Mouse (Mus musculus): ENCODE measurements around the gene Zbtb16. TPM values are rescaled to one million over a fixed set of nuclear protein-coding genes. Genes with fewer than 3 reads are reported as not detected.

Zbtb16 gene
- polyA plus RNA-seq, 1 experiment from 2014 or later: 7.0 TPM

DNA sequence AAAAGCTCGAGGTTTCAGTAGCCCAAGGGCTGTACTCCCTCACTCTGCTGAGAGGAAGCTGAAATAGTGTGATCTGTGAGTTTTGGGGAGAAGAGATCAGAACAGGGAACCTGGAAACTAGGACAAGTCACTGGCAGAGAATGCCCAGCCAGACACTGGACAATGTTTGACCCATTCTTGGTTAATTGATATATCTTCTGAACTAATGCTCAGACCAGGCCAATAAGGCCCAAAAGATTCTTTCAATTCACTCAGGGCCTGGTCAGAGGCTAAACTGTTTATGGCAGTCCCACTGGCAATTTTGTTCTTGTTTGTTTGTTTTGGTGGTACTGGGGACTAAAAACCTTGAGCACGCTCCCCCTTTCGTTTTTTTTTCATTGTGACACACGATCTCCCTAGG is 87.8 kb downstream of the Zbtb16 start:
- Histone ChIP-seq H3K4me1 (peaks cover 23% of the 10 kb centered on the region), H3K9ac (no peak overlapping the region), H3K36me3 (no peaks in the 10 kb centered on the region), H3K4me3 (no peak overlapping the region), H3K9me3 (no peaks in the 10 kb centered on the region), H3K27me3 (no peaks in the 10 kb centered on the region), H3K4me2 (no peak overlapping the region), H3K27ac (no peak overlapping the region)
- ATAC-seq (ENCODE audit: borderline replicate concordance, extremely low read depth, low FRiP score, low TSS enrichment): no peak
- 67% methylated on average over 4 of the region's 4 CpGs for WGBS

DNA sequence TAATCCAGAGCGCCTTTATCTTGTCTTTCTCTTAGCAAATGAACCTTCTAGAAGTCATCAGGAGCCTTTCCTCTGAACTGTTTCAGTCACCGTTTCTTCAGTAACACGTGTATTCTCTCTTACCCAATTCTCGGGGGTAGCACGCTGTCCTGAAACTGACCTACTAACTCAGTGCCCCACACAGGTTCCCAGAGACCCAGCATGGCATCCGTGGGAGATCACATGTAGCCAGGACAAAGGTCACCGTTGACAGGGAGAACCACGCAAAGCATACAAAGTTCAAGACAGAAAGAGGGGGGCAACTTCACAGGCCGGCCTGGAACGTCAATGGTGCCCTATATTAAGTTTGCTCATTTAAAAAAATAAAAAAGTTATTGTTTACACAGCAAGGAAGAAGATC is 89.5 kb downstream of the Zbtb16 start:
- no peaks in the 10 kb centered on the region for H3K36me3 ChIP-seq
- no peak overlapping the region for H3K4me3 ChIP-seq
- no peak overlapping the region for H3K4me2 ChIP-seq
- no peak overlapping the region for H3K27ac ChIP-seq
- no peaks in the 10 kb centered on the region for H3K27me3 ChIP-seq
- no peak for ATAC-seq (ENCODE audit: borderline replicate concordance, extremely low read depth, low FRiP score, low TSS enrichment)
- H3K4me1 ChIP-seq: peaks cover 28% of the 10 kb centered on the region
- H3K9ac ChIP-seq: no peak overlapping the region
- 92% methylated on average over 10 of the region's 10 CpGs for WGBS
- H3K9me3 ChIP-seq: no peaks in the 10 kb centered on the region

DNA sequence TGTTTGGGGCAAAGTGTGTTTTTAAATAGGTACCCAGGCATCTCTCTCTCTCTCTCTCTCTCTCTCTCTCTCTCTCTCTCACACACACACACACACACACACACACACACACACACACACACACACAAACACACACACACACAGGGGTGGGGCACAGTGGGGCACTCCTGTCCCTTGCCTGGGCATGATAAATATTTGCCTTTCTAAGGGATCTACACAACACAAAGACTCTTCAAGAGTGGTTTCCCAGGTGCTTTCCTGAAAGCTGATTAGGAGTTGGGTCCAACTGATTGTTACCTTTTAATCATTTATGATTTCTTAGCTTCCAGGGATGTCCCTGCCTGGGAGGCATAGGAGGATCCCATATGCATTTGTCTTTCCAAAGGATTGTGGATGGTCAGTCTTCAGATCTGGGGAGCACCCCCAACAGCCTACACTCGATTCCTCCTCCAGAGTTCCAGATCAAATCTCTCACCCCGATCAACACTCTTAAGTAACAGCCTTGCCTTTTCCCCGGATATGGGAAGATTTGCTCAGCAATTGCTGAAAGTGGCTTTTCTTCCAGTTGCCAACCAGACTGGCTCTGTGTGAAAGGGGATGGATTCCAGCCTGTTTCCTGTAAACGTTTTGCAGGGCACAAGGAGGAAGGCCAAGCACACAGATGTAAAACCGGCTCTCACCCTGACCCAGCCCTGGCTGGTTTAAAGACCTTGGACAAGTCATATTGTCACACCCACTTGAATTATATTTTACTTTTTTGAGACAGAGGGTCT is 90.5 kb downstream of the Zbtb16 start:
- Histone ChIP-seq H3K9ac (no peak overlapping the region), H3K9me3 (no peaks in the 10 kb centered on the region), H3K27me3 (no peaks in the 10 kb centered on the region), H3K27ac (peak overlapping the region; percentile 77), H3K4me1 (peaks cover 37% of the 10 kb centered on the region), H3K4me3 (no peak overlapping the region), H3K4me2 (no peak overlapping the region), H3K36me3 (no peaks in the 10 kb centered on the region)
- 32% methylated on average over 5 of the region's 5 CpGs for WGBS
- ATAC-seq (ENCODE audit: borderline replicate concordance, extremely low read depth, low FRiP score, low TSS enrichment): no peak

DNA sequence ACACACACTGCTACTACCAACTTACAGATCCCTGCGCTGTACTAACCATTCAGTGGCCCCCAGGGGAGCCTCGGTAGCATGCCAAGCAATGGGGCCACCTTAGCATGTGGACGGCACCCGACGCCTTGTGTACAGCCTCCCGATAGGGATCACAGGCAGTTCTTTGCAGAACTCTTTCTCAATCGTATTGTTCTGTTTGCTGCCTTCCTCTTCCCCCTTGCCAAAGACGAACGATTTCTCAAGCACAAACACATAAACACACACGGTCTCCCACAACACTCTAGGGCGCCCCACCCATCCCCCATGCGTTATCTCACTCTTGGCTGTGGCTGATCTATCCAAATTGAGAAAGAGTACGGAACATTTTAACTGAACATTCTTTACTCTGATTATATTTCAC is 91.1 kb downstream of the Zbtb16 start:
- Histone ChIP-seq H3K4me1 (peaks cover 42% of the 10 kb centered on the region), H3K4me2 (no peak overlapping the region), H3K27ac (peak overlapping the region; percentile 77), H3K27me3 (no peaks in the 10 kb centered on the region), H3K9ac (no peak overlapping the region), H3K4me3 (no peak overlapping the region), H3K9me3 (no peaks in the 10 kb centered on the region), H3K36me3 (no peaks in the 10 kb centered on the region)
- WGBS: 36% methylated on average over 13 of the region's 13 CpGs
- peak; percentile 39; the same call in 1 of the 2 replicates for ATAC-seq (ENCODE audit: borderline replicate concordance, extremely low read depth, low FRiP score, low TSS enrichment)

DNA sequence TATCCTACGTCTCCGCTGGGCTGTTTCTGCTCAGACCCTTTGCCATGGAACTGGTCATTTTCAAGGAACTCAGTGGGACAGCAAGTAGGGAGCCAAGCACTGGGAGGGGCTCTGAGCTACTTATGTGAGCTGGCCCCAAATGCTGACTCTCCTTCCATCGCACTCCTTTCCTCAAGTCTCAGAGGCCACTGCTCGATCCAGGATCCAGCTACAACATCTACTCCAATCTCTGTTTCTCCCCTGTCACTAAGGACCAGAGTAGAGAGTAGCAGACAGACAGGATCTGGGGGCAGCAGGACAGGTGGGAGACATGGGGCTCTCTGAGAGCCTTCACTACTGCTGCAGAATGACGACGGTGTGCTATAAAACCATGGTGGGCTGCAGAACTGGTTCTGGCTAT is 91.6 kb downstream of the Zbtb16 start:
- Histone ChIP-seq H3K4me1 (peaks cover 46% of the 10 kb centered on the region), H3K4me2 (no peak overlapping the region), H3K36me3 (no peaks in the 10 kb centered on the region), H3K9me3 (no peaks in the 10 kb centered on the region), H3K9ac (no peak overlapping the region), H3K27me3 (no peaks in the 10 kb centered on the region), H3K4me3 (no peak overlapping the region), H3K27ac (peak overlapping the region; percentile 77)
- 73% methylated on average over 6 of the region's 6 CpGs for WGBS
- ATAC-seq (ENCODE audit: borderline replicate concordance, extremely low read depth, low FRiP score, low TSS enrichment): no peak

DNA sequence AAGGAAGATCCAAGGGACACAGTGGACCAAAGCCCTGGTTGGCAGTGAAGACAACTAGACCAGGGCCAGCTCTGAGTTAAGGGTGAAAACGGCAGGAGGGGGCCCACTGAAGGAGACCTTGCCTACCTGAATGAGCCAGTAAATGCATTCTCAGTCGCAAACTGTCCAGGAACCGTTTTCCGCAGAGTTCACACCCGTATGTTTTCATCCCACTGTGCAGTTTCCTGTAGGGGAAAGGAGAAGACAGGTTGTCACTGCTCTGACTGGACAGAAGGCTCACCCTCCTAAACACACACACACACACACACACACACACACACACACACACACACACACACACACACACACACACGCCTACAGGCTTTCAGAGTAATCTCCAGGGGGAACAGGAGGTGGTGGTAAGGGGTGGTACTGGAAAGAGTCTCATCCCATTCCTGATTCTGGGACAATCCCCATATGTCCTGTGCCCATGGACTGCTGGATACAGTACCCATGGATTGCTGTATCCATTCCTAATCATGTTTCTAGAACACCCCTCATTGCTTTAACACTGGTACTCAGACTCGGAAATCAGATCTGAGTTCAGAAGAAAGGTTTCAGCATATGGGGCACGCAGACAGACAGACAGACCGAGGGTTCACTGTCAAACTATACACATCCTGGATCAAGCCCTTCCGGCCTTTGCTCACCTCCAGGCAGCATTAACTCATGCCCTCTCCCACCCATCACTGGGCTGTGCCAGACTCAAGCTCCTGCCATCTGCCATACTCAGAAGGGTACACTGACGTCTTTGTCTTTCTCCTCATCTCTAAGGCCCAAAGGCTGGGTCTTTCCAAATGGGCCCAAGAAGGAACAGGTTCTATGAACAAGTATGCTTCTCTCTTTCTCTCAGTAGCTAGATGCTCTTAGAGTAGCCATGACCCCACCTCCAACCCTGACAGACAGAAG is 92.4 kb downstream of the Zbtb16 start:
- no peak overlapping the region for H3K27ac ChIP-seq
- no peak for ATAC-seq (ENCODE audit: borderline replicate concordance, extremely low read depth, low FRiP score, low TSS enrichment)
- H3K27me3 ChIP-seq: no peaks in the 10 kb centered on the region
- 84% methylated on average over 11 of the region's 11 CpGs for WGBS
- no peak overlapping the region for H3K4me2 ChIP-seq
- H3K9me3 ChIP-seq: no peaks in the 10 kb centered on the region
- H3K4me1 ChIP-seq: peaks cover 55% of the 10 kb centered on the region
- no peak overlapping the region for H3K9ac ChIP-seq
- no peak overlapping the region for H3K4me3 ChIP-seq
- no peaks in the 10 kb centered on the region for H3K36me3 ChIP-seq

DNA sequence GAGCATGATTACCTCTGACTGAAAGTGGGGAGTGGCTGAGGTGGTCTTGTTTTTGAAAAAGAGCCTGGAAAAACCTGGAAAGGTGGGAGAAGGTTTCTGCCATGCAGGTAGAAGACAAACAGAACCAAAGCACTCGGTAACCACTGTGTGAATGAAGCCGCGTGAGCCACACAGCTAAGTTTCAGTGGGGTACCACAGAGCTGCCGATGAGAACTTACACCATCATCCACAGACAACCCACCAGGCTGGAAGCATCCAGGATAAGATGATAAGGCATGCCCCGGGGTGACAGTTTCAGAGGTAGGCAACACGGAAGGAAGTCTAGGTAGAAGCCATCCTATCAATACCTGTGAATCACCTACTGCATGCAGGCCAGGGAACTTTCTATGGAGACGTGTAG is 93.9 kb downstream of the Zbtb16 start:
- Histone ChIP-seq H3K36me3 (no peaks in the 10 kb centered on the region), H3K9me3 (no peaks in the 10 kb centered on the region), H3K4me1 (peaks cover 65% of the 10 kb centered on the region), H3K27ac (no peak overlapping the region), H3K27me3 (no peaks in the 10 kb centered on the region), H3K4me3 (no peak overlapping the region), H3K9ac (no peak overlapping the region), H3K4me2 (no peak overlapping the region)
- 76% methylated on average over 7 of the region's 7 CpGs for WGBS
- no peak for ATAC-seq (ENCODE audit: borderline replicate concordance, extremely low read depth, low FRiP score, low TSS enrichment)

DNA sequence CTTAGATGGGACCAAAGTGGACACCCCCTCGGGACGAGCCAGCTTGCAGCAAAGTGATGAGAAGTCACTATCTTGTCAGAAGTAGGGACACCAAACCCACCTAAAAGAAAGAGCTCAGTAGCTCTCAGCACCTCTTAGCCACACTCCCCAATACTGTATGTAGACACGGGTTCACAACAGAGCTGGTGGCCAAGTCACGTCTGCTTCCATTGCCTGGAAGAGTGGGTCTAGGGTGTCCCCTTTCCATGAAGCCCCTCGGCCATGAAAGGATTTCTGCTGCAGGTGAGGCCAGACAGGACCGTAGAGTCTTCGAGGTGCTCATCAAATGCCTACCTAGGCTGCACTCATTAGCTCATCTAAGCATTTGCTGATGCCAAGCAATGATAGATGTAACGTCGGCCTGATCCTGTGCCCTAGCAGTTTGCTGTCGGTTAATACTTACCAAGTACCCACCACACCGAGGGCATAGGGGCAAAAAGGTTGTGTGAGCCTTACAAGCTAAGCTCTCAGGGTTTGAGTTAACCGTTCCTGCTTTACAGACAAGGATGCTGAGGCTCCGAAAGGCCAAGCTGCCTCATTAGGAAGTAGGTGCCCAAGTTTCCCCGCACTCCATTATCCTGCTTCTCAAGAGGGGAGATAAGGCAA is 94.5 kb downstream of the Zbtb16 start:
- H3K9ac ChIP-seq: no peak overlapping the region
- no peak overlapping the region for H3K4me2 ChIP-seq
- no peak overlapping the region for H3K4me3 ChIP-seq
- H3K27ac ChIP-seq: no peak overlapping the region
- H3K36me3 ChIP-seq: no peaks in the 10 kb centered on the region
- peaks cover 71% of the 10 kb centered on the region for H3K4me1 ChIP-seq
- no peaks in the 10 kb centered on the region for H3K9me3 ChIP-seq
- ATAC-seq (ENCODE audit: borderline replicate concordance, extremely low read depth, low FRiP score, low TSS enrichment): no peak
- 78% methylated on average over 14 of the region's 14 CpGs for WGBS
- H3K27me3 ChIP-seq: no peaks in the 10 kb centered on the region

DNA sequence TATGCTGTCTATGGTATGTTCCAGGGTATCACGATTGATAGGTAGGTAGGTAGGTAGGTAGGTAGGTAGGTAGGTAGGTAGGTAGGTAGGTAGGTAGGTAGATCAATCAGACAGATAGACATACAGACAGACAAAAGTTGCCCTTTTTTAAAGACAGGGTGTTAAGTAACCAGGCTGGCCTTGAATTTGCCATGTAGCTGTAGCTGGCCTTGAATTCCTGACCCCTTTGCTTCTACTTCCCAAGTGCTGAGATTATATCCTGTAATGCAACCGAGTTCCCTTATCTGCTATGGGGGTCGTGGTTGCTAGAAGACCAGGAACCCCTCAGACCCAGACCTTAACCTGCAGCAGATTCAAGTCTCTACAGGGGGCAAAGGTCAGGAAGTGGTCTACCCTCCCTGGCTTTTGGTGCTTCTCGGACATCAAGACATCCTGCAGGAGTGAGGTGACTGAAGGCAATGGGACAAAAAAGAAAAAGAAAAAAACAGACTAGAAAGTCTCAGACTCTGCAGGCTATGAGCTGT is 95.2 kb downstream of the Zbtb16 start:
- Histone ChIP-seq H3K27me3 (no peaks in the 10 kb centered on the region), H3K36me3 (no peaks in the 10 kb centered on the region), H3K9me3 (no peaks in the 10 kb centered on the region), H3K4me2 (no peak overlapping the region), H3K9ac (no peak overlapping the region), H3K4me3 (no peak overlapping the region), H3K4me1 (peaks cover 76% of the 10 kb centered on the region), H3K27ac (peak overlapping the region; percentile 83)
- 45% methylated on average over 4 of the region's 4 CpGs for WGBS
- ATAC-seq (ENCODE audit: borderline replicate concordance, extremely low read depth, low FRiP score, low TSS enrichment): no peak

DNA sequence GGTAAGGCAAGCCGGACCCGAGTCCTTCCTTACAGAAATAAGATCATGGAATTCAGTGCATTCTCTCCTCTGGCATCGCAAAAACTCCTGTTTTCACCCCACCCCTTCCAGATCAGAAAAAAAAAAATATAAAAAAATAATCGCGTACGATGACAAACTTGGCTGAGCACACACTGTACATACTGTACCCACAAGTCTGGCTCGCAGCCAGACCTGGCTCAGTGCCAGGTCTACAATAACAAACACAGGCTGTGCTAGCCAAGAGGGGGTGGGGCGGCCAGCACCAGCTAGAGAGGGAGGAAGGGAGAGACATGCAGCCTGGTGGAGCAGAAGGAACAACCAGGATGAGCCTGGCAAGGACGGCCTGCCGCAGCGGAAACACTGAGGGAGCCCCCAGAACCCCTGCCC is 95.9 kb downstream of the Zbtb16 start:
- peak overlapping the region; percentile 83 for H3K27ac ChIP-seq
- WGBS: 2% methylated on average over 11 of the region's 11 CpGs
- no peak overlapping the region for H3K4me3 ChIP-seq
- H3K9me3 ChIP-seq: no peaks in the 10 kb centered on the region
- peak overlapping the region; percentile 41 for H3K4me2 ChIP-seq
- H3K27me3 ChIP-seq: no peaks in the 10 kb centered on the region; the same call in 1 of the 2 replicates
- H3K36me3 ChIP-seq: no peaks in the 10 kb centered on the region
- H3K9ac ChIP-seq: no peak overlapping the region
- H3K4me1 ChIP-seq: peaks cover 76% of the 10 kb centered on the region
- ATAC-seq (ENCODE audit: borderline replicate concordance, extremely low read depth, low FRiP score, low TSS enrichment): peak; percentile 91

DNA sequence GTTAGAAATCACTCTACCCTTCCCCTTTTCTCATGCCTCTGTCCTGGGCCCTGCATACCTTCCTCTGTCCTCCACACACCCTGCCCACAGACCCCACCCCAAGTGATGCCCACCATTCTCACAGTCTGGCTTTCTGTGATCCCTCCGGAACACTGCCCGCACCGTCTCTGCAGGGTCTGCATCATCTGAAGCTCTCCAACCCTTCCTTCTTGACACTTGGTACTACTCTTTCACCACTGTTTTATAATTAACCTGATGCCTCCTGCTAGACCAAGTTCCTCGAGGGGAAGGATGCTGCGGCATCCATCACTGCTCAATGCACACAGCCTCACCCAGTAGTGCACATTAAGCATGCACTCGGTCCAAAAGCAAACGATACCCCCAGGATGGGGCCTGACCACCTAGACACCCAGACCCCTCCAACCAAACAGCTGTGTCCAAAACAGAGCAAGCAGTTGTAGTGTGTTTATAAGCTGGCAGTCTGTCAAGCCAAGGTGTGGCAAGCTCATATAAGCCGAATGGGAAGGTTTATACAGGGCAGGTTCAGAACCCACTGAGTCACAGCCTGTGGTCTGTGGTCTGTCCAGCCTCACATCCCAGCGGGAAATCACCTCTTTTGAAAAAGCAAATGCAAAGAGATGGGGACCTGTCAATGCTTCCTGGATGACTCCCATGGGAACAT is 97.1 kb downstream of the Zbtb16 start:
- ATAC-seq (ENCODE audit: borderline replicate concordance, extremely low read depth, low FRiP score, low TSS enrichment): no peak
- WGBS: 74% methylated on average over 9 of the region's 9 CpGs
- Histone ChIP-seq H3K27ac (peak overlapping the region; percentile 83), H3K36me3 (no peaks in the 10 kb centered on the region), H3K4me2 (no peak overlapping the region), H3K9ac (no peak overlapping the region), H3K9me3 (no peaks in the 10 kb centered on the region), H3K4me1 (peaks cover 76% of the 10 kb centered on the region), H3K27me3 (peaks cover 6% of the 10 kb centered on the region; the same call in 1 of the 2 replicates), H3K4me3 (no peak overlapping the region)
